Mouse (Mus musculus): ENCODE measurements around the gene S100a10.
A peak's percentile ranks its signal among the peaks of the same experiment; 100 is the strongest.
"Not testable (repeated sequence)": the region's sequence is repeated elsewhere in the genome, so short reads cannot be mapped to it uniquely, and the experiment has no call there.

S100a10 gene

DNA sequence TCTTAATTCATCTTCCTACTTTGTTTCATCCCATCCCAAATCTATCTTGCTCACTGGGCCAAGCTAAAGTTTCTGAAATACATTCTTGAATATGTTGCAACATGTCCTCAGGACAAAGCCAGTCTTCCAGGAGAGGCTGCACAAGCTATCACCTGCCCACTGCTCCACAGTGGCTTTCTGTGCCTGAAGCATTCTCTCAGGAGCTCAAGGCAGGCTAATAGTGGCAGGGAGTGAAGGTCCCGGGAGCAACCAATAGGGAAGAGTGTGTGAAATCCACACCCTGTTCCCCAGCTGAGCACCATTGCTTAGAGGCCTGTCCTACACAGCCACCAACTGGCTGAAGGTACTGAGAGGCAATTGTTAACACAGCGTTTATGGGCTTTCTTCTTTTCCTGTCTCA is 26.1 kb downstream of the S100a10 start:
- DNase-seq (ENCODE audit: low read depth): no peak

DNA sequence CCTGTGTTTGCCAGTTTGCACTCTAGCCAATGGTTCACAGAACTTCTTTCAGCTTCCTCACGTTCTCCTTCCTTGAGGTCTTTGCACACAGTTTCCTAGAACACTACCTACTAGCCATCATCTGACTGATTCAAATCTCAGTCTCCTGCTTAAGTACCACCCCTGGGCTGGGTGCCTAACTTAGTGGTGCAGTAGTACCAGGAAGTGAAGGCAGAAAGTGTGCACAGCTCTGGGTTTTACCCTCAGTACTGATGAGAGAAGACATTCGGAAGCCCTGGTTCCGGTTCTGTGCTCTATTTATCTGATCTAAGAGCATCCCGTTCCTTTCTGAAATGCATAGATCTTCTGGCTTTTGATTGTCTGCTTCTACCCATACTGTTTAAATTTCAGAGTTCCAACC is 26.8 kb downstream of the S100a10 start:
- no peak for DNase-seq (ENCODE audit: low read depth)

GRCm38 (mm10) chr3:93583056-93583455 is 28.2 kb downstream of the S100a10 start:
- DNase-seq (ENCODE audit: low read depth): no peak

DNA sequence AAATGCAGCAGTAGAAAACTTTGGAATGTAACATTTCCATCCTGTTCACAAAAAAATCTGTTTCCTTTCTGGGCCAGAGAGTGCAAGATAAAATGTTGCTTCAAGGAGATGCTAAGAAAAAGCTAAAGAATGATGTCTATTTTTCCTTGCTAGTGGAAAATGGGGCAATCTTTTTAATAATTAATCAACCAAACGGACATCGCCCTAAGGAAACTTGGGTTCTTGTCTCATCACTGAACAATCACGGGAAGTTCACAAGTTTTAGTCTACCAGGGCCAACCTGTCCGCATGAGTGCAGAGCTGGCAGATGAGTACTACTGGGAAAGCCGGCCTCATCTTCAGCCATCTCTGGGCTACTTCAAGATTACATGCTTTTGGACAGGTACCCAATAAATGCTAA is 34.7 kb downstream of the S100a10 start:
- DNase-seq (ENCODE audit: low read depth): no peak

- DNase-seq (ENCODE audit: low read depth): no peak
These were observed 35.4 kb downstream of the S100a10 start for GRCm38 (mm10) chr3:93590256-93590655.

GRCm38 (mm10) chr3:93592100-93592499 is 37.2 kb downstream of the S100a10 start:
- DNase-seq (ENCODE audit: low read depth): no peak

DNA sequence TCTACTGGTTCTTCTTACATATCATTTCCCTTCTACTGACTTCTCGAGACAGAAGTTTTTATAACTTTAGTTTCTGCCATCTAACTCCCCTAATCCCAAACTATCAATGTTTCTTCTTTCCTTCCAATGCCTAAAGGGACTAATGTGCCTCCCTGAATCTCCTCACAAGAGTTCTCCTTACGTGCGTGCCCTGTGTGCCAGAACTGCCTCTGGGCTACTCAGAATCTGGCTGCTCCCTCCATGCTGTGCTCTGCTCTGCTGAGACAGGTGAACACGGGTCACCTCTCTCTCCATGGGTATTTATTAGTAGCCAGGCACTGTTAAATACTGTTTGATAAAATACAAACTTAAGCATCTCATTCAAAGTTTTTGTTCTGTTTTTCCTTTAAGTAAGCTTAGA is 38.1 kb downstream of the S100a10 start:
- no peak for DNase-seq (ENCODE audit: low read depth)

DNA sequence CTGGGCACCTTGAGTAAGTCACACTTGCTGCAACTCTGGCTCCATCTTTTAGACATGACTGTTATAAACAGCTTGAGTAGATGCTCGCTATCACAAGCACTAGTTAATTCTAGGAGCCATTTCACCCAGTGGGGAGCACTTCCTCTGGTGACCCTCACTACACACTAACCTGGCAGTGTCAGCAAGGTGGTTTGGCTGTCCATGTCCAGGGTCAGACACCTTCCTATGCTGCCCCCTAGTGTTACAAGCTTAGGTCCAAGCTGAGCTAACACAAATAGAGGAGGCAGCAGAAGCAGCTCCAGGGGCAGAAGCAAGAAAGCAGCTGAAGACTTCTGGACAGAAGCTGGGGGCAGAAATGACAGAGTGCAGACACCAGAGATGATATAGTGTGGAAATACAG is 38.6 kb downstream of the S100a10 start:
- DNase-seq (ENCODE audit: low read depth): no peak

DNA sequence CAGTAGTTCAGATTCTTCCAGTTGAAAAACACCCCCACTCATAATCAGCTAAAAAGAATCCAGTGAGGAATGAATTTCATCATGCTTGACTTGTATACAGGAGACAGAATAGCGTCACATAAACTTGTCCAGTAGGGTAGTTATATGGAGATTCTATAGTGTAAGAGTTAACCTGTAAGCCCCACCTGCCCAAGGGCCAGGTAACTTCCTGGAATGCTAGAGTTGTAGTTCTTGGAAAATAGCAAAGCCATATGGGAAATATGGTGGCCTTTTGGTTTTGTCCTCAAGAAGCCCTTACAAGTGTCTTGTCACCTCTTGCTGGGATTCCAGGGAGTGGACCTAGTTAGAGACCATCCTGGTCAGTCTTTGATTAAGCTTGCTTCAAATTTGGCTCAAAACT is 41.8 kb downstream of the S100a10 start:
- DNase-seq (ENCODE audit: low read depth): no peak

GRCm38 (mm10) chr3:93597221-93597913 is 42.5 kb downstream of the S100a10 start:
- peak; percentile 94 for DNase-seq (ENCODE audit: low read depth)

DNA sequence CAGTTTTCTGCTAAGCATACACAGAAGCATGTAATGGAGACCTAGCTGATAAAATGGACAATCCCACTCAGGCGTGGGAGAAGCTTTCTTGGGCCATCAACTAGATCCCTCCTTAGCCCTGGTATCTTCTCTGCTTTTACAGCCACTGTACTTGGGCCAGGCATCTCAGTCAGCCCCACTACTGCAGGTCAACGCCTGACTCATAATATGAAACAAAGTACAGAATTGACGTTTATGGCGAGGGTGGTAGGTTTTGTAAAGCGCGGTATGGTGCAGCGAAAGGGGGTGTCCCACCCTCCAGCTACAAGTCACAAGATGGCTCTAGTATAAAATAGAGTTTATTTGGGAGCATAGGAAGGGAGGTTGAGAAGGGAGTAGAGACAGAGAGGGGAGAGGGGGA is 43.1 kb downstream of the S100a10 start:
- no peak for DNase-seq (ENCODE audit: low read depth)

GRCm38 (mm10) chr3:93600206-93600605 is 45.3 kb downstream of the S100a10 start:
- DNase-seq (ENCODE audit: low read depth): no peak

DNA sequence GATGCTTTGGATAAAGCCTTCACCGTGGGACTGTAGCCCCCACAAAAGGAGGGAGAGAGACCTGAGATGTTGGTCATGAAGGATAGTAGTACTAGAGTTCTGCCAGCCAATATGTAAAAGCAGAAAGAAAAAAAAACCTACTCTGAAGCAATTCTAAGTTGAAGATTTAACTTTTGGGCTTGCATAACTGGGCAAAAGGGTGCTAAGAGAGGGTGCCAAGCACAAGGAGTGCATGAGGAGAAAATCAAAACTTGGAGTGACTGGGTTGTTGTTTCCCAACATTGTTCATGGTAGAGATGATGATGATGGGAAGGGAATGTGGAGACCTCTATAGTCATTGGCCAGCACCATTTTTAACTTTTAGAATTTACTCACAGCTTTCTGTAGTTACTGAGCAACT is 47.0 kb downstream of the S100a10 start:
- no peak for DNase-seq (ENCODE audit: low read depth)

GRCm38 (mm10) chr3:93608970-93609369 is 54.1 kb downstream of the S100a10 start:
- DNase-seq (ENCODE audit: low read depth): not testable (repeated sequence)
